Mouse (Mus musculus): ENCODE results near the gene Gm28891. TPM values are rescaled to one million over a fixed set of nuclear protein-coding genes. Genes with fewer than 3 reads are reported as not detected.
"Not testable (repeated sequence)": the region's sequence is repeated elsewhere in the genome, so short reads cannot be mapped to it uniquely, and the experiment has no call there.

Gm28891 gene
- not detected in 2 replicates for polyA plus RNA-seq (2015; fragmentation: Nextera tagmentation; extraction: Ambion mirVana)

- not testable (repeated sequence) for H3K4me1 ChIP-seq (ENCODE audit: insufficient read depth, low read length); H3K36me3 ChIP-seq (ENCODE audit: insufficient read depth, low read length); H3K4me2 ChIP-seq (replicated peaks; ENCODE audit: low read depth, low read length); H3K9me3 ChIP-seq (ENCODE audit: low read length); H3K4me3 ChIP-seq (ENCODE audit: low read length); H3K9ac ChIP-seq (replicated peaks; ENCODE audit: low read length); ATAC-seq (ENCODE audit: low FRiP score, low TSS enrichment); H3K27me3 ChIP-seq (ENCODE audit: insufficient read depth, low read length); H3K27ac ChIP-seq (ENCODE audit: low read length)
- WGBS, result 95% methylated on average over 3 of the region's 8 CpGs
These were observed at the start of gene Gm28891 for GRCm38 (mm10) chrY:60240902-60241301. TSS of gene Gm28891 (plus strand) at chrY:60241202.

All from kidney, embryonic 16.5 days (tissue).